Mouse (Mus musculus) small intestine, adult 2 months (tissue): Measurements from ENCODE around the gene Sufu.

Source experiments
- CTCF ChIP-seq: fragments of 200-500 bp; IDR thresholded peaks from 2 replicates; pipeline ENCODE4 v1.5.1; 2012; ENCODE audit warnings: low read depth, mild to moderate bottlenecking, control low read depth, inconsistent platforms, low read length, moderate library complexity, mixed read lengths; ENCODE audit not compliant: insufficient replicate concordance, insufficient read length; ENCODE audit errors: extremely low read depth
- POLR2A ChIP-seq: fragments of 200-500 bp; IDR thresholded peaks from 2 replicates; pipeline ENCODE4 v1.6.1; 2012; ENCODE audit warnings: low read depth, mild to moderate bottlenecking, control low read depth, inconsistent platforms, low read length, moderate library complexity

GRCm38 (mm10) chr19:46367798-46368590 is 28.7 kb upstream of the Sufu start:
- TF ChIP-seq POLR2A (no peak), CTCF (no peak)
